Mouse (Mus musculus): Measurements from ENCODE around the gene Mboat2. TPM values are rescaled to one million over a fixed set of nuclear protein-coding genes. Genes with fewer than 3 reads are reported as not detected.

Gene Mboat2
- total RNA-seq, 2 experiments from 2014 or later = 2.3 to 2.4 TPM

DNA sequence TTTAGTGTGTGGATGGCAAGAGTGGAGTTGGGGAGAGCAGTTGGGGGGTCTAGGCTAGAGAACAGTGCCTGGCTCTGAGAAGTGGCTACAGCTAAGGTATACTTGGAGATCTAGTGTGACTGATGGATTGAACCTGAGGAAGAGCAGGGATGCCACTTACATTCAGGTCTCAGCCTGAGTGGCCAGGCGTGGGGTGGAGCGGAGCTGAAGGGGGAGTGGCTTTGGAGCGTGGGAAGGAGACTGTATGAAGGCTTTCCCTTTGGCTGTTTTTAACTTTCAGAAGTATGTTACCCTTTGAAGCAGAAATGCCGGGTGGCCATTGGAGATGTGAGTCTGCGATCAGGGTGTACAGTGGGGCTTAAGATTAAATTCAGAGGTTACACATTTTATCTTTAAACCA is 26.7 kb downstream of the Mboat2 start:
- intact Hi-C loops (cut with DNase I) = no loop called here
- no peak for DNase-seq

DNA sequence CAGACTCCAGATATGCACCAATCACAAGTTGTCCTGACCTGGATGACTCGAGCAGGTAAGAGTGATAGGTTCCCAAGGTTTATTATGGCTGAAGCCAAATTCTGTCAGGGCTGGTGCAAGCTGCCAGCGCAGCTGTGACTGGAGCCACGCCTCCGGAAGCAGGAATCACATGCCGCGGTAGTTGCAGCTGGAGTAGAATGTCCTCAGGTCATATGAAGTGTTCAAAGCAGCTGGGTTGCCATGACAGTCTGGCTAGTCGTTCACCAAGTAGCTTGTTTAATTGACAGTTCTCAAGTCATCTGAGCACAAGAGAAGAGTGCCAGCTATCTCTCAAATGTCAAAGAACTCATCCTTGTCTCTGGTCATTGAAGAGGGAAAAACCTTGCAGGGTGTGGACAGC is 28.7 kb downstream of the Mboat2 start:
- intact Hi-C loops (cut with DNase I) = no loop called here

DNA sequence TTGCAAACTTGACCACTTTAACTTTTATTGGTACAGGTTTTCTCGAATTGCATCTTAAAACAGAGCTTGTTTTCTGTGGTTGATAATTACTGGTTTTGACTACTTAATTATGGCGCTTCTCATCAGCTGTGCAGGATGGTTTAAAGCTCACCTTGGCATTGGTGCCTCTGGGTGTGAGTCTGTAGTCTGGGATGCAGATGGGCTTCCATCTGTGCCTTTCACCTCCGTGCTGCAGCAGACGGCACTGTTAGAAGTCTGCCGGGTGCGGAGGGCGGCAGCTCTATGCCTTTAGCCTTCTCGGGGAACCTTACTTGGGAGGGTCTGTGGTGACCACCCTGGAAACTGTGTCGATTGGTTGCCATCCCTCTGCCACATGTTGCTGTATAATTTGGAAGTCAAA is 29.8 kb downstream of the Mboat2 start:
- intact Hi-C loops (cut with DNase I) = no loop called here

More for the DNA sequence above, 28.7 kb downstream of the Mboat2 start:
- DNase-seq = no peak

DNA sequence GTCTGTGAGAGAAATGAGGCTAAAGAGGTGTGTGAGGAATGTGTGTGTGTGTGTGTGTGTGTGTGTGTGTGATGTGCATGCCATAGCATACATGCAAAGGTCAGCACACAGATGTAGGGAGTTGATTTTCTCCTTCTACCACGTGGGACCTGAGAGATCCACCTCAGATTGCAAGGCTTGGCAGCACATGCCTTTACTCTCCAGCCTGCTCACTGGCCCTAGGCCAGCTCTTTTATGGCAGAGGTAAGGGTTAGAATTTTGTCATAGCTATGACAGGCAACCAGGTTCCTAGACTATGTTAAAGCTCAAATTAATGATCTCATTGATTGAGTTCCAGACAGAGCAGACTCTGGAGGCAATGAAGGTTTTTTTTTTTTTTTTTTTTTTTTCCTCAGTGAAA is 33.1 kb downstream of the Mboat2 start:
- intact Hi-C loops (cut with DNase I) = no loop called here
- DNase-seq = no peak

More for the DNA sequence above, 29.8 kb downstream of the Mboat2 start:
- DNase-seq = no peak

DNA sequence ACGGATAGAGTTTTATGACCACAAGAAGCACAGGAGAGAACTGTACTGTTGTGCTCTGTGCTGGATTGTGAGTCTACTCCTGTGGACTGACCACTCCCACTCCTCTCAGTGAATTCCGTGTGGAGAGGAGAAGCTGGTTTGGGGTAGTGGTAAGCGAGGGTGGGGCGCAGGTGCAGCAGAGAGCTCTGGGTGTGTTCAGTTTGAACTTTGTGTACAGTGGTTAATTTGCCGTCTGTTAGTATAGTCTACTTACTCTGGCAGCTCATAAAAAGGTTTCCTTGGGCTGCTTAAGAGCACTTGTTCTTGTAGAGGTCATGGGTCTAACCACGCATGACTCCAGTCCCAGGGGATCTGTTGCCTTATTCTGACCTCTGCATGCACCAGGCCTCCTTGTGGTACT is 36.0 kb downstream of the Mboat2 start:
- DNase-seq = no peak
- intact Hi-C loops (cut with DNase I) = no loop called here

DNA sequence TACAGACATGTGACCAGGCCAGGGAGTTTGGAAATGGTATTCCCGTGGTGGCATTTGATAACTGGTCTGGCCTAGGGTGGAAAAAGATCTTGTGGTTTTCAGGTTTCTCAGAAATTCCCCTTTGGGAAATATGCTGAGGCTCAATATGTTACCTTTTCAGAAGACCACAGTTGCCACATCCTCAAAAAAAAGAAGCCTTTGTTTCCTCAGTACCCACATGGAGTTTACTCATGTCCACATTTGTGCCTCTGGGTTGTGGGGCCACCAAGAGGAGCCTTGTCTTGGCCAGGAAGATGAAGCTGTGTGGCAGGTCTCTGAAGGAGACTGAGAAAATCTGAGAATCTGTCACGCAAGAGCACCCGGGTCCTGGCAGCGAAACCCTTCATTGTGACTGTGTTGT is 38.0 kb downstream of the Mboat2 start:
- intact Hi-C loops (cut with DNase I) = no loop called here

DNA sequence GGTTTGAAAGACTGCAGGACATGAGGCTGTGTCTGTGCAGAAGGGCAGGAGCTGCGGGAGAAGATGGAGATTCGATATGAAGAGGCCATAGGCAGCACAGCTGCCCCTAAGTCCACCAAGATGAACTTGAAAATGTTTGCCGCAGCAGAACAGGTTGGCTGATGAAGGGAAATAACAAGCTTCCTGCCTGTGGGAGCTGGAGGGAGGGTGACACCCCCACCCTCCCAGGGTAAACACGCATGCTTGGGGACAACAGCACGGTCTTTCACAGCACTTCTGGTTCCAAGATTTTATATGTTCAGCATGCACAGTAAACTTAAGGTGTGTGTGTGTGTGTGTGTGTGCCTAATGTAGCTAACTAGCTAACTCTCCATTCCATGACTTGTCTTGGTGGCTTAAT is 38.6 kb downstream of the Mboat2 start:
- intact Hi-C loops (cut with DNase I) = no loop called here
- no peak for DNase-seq

More for the DNA sequence above, 38.0 kb downstream of the Mboat2 start:
- DNase-seq = no peak

DNA sequence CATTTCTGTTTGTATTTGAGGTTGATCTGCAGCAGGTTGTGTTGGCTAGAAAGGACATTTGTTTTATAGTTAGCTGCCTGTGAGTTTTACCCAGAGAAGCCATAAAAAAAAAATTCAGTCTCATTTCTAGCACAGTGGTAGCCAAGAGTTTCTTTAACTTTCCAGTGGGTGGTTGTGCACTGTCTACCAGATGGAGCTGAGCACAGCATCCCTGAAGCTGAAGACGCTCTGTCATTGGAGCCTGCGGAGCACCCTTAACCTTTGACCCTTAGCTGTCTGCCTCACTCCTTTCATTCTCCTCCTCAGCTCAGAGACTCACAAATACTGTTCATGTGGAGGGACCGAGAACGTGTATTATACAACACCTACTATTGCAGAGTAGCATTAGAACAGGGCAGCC is 40.2 kb downstream of the Mboat2 start:
- DNase-seq = no peak
- intact Hi-C loops (cut with DNase I) = no loop called here

DNA sequence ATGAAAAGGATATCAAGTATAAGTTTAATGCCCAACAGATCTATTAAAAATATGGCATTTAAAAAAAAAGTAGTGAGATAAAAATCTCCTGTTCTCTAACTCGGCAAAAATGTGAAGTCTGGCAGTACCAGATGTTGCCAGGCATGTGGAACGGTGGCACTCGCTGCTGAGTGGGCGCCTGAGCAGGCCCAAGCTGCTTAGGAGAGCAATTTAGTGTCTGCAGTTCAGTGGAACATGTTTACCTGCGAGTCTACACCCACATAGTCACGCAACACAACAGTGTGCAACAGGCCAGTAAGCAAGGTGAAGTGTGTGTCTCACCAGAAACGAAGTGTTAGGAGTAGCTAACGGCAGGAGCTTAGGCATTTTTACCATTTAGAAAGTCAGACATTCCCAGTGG is 41.6 kb downstream of the Mboat2 start:
- intact Hi-C loops (cut with DNase I) = no loop called here

DNA sequence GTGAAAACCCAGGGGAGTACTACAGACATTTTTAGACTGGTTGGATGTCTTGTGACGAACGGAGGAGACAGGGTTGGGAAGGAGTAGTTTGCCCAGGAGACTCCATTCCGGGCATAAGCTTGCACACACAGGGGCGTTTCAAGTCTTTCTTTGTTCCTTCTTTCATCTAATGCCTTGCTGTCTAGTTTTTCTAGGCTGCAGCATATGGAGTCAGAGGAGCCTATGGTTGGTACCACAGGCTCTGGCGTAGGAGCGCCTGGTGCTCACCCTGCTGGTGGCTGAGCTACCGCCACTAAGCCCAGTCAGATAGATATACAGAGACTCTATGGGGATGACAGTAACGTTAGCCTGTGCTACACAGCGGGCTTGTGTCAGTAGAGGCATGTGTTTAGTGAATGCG is 42.0 kb downstream of the Mboat2 start:
- no peak for DNase-seq
- intact Hi-C loops (cut with DNase I) = no loop called here

More for the DNA sequence above, 41.6 kb downstream of the Mboat2 start:
- DNase-seq = no peak

DNA sequence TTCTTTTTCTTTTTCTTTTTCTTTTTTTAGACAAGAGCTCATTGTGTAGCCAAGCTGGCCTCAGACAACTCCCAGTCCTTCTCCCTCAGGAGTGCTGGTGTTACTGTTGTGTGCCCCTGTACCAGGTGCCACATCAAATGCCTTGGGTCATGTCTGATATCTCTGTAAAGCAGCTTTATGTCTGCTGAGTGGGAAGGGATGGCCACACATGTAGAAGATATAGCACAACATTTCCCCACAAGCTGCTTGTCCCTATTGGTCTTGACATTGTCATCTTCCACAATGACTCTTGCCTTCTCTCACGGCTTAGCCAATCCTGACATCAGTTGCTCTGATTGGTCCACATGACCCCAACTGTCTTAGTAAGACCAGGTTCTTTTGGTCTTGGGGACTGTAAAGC is 45.2 kb downstream of the Mboat2 start:
- intact Hi-C loops (cut with DNase I) = no loop called here
- no peak for DNase-seq

DNA sequence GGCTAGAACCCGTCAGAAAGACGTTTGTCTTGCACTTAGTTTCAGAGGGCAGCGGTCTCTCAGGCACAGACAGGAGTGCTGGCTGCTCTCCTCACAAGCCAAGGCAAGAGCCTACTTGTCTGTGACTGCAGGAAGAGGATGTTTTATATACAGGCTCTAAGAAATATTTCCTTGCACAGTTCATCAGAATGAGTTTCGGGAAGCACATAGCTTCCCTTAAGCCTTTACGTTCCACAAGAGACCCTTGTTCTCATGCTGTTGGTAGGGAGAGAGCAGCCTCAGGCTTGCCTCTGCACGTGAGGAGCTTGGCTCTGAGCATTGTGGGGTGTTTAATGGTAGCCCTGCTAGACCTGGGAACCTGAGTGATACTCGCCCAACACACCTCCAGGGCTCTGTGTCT is 46.6 kb downstream of the Mboat2 start:
- intact Hi-C loops (cut with DNase I) = no loop called here
- DNase-seq = no peak

DNA sequence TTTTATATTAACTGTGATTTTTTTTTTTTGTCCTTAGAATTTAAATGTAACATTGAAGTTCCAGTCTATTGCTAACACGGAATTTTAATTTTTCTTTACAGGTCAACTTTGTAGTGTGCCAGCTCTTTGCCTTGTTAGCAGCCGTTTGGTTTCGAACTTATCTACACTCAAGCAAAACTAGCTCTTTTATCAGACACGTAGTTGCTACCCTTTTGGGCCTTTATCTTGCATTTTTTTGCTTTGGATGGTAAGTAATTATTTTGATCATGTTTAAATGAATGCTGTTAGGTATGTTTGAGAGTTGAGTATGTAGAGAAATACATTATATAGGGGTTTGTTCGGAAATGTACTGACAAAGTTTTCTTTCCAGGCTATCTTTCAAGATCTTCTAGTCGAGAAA is 47.4 kb downstream of the Mboat2 start:
- no peak for DNase-seq
- intact Hi-C loops (cut with DNase I) = no loop called here

DNA sequence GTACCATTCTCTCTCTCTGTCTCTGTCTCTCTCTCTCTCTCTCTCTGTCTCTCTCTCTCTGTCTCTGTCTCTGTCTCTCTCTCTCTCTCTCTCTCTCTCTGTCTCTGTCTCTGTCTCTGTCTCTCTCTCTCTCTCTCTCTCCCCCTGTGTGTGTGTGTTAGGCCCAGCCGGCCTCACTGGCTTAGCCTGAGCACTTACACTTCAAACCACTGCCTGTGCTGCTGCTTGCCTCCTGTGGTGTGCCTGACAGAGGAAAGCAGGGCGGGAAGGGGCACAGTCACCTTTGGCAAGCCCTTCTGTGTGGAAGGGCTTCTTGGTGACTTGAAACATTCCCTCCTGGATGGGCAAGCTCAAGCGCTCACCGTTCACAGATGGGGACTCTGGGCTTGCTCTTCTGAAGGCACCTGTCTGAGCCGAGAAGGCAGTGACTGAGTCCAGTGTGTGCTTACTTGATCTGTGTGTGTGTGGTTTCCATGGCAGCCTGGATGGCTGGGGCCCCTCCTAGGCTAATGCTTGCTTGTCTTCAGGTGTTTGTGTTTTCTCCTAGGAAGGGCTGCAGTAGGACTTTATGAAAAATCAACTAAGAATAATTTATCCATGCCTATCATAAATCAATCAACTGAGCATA is 48.2 kb downstream of the Mboat2 start:
- intact Hi-C loops (cut with DNase I) = no loop called here

DNA sequence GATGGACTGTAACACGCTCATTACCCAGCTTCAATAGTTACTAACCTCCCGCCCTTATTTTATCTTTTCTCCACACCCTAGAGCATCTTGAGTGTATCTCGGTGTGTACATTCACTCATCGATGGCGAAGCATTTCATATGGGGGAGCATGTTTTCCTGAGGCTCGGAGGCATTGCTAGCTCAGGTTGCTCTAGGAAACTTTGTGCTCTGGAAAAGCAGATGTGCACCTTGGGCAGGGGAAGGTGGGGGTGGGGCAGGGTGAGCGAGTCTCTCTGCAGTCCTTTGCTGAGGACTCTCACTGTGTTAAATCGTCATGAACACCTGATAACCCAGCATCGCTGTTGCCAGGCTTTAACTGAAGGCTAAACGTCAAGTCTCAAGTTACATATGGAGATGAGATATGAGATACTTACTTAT is 48.9 kb downstream of the Mboat2 start:
- DNase-seq = no peak
- intact Hi-C loops (cut with DNase I) = no loop called here

More for the DNA sequence above, 48.2 kb downstream of the Mboat2 start:
- DNase-seq = no peak

DNA sequence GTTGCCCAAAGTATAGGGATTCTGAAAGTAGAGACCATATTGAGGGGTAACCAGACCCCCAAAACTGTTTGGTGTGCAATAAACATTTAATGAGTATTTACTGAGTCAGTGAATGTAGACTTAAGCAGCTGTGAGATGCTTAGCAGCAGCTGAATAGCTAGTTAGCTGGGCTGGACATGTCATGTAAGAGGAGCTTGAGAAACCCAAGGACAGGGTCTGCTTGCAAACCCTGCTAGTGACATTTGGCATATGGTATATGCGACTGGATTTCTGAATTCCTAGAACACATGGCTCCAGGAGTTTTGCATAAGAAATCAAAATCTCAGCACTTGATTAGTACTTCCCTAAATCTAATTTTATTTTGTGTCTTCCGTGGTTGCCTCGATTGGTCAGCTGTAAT is 52.6 kb downstream of the Mboat2 start:
- intact Hi-C loops (cut with DNase I) = no loop called here
- no peak for DNase-seq

DNA sequence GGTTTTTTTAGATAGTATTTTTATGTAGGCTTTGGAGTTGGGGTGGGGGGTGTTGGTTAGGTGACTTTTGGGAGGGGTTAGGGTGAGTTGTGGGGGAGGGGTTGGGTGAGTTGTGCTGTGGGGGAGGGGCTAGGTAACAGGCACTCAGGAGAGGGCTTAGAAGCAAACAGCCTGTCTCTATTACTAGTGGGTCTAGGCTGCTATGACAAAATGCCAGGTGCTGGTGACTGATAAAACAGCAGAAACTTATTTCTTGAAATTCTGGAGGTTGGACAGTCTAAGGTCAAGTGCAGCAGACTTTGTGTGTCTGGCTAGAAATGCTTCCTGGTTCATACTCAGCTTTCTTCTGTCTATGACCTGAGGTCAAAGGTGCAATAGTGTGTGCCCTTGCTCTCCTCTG is 56.1 kb downstream of the Mboat2 start:
- no peak for DNase-seq
- intact Hi-C loops (cut with DNase I) = no loop called here

DNA sequence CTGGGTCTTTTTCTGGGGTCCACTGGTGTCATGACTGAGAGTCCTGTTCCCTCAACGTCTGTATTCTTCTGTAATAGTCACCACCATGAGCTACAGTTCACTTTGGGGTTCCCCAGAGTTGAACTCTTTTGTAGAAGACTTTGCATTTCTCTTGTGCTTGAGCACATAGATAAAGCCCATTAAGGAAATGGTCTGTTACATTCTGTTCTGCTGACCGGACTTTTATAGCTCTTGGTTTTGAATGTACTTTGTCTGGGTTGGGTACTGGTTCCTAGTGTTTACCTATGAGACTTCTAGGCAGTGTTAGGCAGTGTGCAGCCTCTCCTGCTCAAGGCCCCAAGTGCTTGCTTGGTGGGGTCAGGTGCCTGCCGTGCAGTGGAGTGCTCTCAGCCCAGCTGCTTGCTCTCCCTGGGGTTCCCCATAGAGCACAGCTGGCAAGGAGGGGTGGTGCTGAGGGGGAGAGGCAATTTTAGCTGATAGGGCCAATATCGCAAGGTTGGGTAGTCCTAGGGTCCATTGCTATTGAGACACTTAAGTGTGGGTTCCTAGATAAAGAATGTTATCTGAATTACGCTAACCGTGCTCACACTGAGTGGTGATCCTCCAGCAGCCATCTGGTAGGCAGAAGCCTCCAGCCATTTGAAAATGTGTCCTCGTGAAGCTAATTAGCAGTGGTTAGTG is 58.8 kb downstream of the Mboat2 start:
- intact Hi-C loops (cut with DNase I) = no loop called here
- DNase-seq = no peak

DNA sequence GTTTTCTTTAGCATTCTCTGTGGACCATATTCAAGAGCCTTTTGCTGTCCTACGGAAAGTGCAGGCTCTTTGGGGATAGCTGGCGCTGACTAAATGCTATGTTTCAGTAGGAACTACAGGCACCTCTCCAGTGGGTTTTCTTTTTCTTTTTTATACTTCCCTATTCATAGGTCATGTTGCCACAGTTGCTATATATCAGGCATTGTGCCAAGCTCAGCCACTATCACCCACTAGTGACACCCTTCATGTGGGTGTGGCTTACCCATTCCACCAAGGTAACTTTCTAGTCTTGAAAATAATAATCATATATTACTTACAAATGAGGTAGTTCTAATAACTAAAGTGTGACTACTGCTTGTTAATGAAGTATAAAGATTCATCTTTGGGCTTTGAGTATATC is 59.5 kb downstream of the Mboat2 start:
- no peak for DNase-seq
- intact Hi-C loops (cut with DNase I) = no loop called here

DNA sequence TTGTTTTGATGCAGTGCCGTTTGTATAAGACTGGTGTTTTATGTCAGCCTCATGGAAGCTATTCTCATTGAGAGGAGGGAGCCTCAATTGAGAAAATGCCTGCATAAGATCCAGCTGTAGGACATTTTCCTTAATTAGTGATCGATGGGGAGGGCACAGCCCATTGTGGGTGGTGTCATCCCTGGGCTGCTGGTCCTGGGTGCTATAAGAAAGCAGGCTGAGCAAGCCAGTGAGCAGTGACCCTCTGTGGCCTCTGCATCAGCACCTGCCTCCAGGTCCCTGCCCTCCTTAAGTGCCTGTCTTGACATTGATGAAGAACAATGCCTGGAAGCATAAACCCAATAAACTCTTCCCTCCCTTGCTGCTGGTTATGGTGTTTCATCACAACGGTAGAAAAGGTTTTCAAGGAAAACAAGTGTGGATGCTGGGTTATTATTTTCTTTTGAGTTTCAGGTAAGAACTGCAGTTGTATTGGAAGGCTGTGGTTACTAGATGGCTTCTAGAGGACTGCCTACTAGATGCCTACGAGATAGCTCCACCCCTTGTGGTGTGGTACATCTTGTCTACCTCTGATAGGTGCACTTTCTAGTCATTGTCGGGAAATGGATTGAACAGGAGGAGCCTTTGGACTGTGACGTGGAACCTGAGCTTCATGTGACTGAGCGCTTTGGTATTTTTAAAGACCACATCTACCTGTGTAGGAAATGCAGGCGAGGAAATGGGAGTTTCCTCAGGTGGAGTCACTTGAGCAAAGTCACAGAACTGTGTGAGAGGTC is 60.2 kb downstream of the Mboat2 start:
- intact Hi-C loops (cut with DNase I) = no loop called here
- no peak for DNase-seq

DNA sequence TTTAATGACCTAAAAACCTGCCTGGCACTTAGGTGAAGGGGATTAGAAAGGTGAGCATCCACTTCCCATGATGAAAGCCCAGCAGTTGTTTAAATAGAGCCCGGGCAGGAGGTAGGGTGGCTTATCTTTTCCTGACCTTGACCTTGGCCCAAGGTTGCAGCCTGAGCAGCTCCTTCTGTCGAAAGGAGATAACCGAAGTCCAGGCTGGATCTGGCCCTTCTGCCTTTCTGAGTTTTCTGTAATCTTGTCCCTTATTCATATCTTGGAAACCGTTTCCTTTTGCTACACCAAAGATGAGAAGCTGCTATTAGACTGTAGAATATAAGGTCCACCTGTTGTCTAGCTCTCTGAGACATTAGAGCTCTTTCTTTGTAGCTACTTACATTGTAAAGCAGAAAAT is 61.9 kb downstream of the Mboat2 start:
- no peak for DNase-seq
- intact Hi-C loops (cut with DNase I) = no loop called here

Measured in gastrocnemius, postnatal 36 days (tissue).